Mouse (Mus musculus) hindbrain, embryonic 14.5 days (tissue): Measurements from ENCODE around the gene Cars2. TPM values are rescaled to one million over a fixed set of nuclear protein-coding genes. Genes with fewer than 3 reads are reported as not detected.
"Not testable (repeated sequence)": the region's sequence is repeated elsewhere in the genome, so short reads cannot be mapped to it uniquely, and the experiment has no call there.

ENCODE experiments used
- ATAC-seq: fragments of 200-750 bp; cut with Nextera tagmentation; 2 replicates; pipeline ENCODE4 v1.8.0; 2017; ENCODE audit warnings: moderate number of reproducible peaks, mild to moderate bottlenecking, moderate TSS enrichment, moderate library complexity; ENCODE audit not compliant: low FRiP score
- DNase-seq: peaks from one replicate; pipeline ENCODE4 v3.0.0-alpha.2; 2015; ENCODE audit warnings: low spot score
- H3K27ac ChIP-seq: fragments of 300-500 bp; sonication (generic); 2 replicates; pipeline ENCODE4 v1.5.1; 2014; ENCODE audit warnings: mild to moderate bottlenecking, moderate library complexity
- H3K27me3 ChIP-seq: fragments of 300-500 bp; sonication (generic); 2 replicates; pipeline ENCODE4 v1.6.1; 2014; ENCODE audit warnings: mild to moderate bottlenecking, low read length, mixed read lengths; ENCODE audit not compliant: control insufficient read depth, insufficient read depth
- H3K36me3 ChIP-seq: fragments of 300-500 bp; sonication (generic); replicated peaks from 2 replicates; pipeline ENCODE4 v1.6.1; 2014; ENCODE audit not compliant: control insufficient read depth, insufficient read depth
- H3K4me1 ChIP-seq: fragments of 300-500 bp; sonication (generic); replicated peaks from 2 replicates; pipeline ENCODE4 v1.6.1; 2014; ENCODE audit warnings: antibody characterized with exemption, low read length, mixed read lengths; ENCODE audit not compliant: control insufficient read depth, insufficient read depth
- H3K4me2 ChIP-seq: fragments of 300-500 bp; sonication (generic); replicated peaks from 2 replicates; pipeline ENCODE4 v1.6.1; 2014; ENCODE audit warnings: mild to moderate bottlenecking, moderate library complexity
- H3K4me3 ChIP-seq: fragments of 300-500 bp; sonication (generic); replicated peaks from 2 replicates; pipeline ENCODE4 v1.5.1; 2014; ENCODE audit warnings: mild to moderate bottlenecking, low read length
- H3K9ac ChIP-seq: fragments of 300-500 bp; sonication (generic); 2 replicates; pipeline ENCODE4 v1.6.1; 2014
- H3K9me3 ChIP-seq: fragments of 300-500 bp; sonication (generic); 2 replicates; pipeline ENCODE4 v1.6.1; 2016; ENCODE audit warnings: low read length; ENCODE audit not compliant: control insufficient read depth
- WGBS: fragments of 180-500 bp; shearing (Covaris S2); extraction: QIAGEN DNeasy Blood & Tissue Kit; methylation state at CpG from one replicate; pipeline ENCODE4 v1.1.7; 2014; 5-methylcytosine and 5-hydroxymethylcytosine counted together
- polyA plus RNA-seq: library from polyadenylated mRNA; unstranded; fragments of >200 nt; fragmentation: Nextera tagmentation; extraction: Ambion mirVana; gene quantifications from 2 replicates; pipeline ENCODE4 v1.2.1, GENCODE M21; 2014

Cars2 gene
- polyA plus RNA-seq, 1 experiment from 2014 or later = 26.0 TPM

GRCm38 (mm10) chr8:11572428-11572827 is 21.8 kb upstream of the Cars2 start:
- no peak overlapping the region for H3K9ac ChIP-seq
- H3K36me3 ChIP-seq = no peaks in the 10 kb centered on the region; the same call in 1 of the 2 replicates
- no peak for DNase-seq
- no peak overlapping the region for H3K27ac ChIP-seq
- no peaks in the 10 kb centered on the region for H3K4me1 ChIP-seq
- H3K4me2 ChIP-seq = no peak overlapping the region
- no peaks in the 10 kb centered on the region for H3K27me3 ChIP-seq
- 76% methylated on average over 6 of the region's 6 CpGs for WGBS
- ATAC-seq = no peak
- H3K4me3 ChIP-seq = no peak overlapping the region
- H3K9me3 ChIP-seq = no peaks in the 10 kb centered on the region

GRCm38 (mm10) chr8:11571950-11572349 is 21.4 kb upstream of the Cars2 start:
- 91% methylated on average over 10 of the region's 10 CpGs for WGBS
- no peaks in the 10 kb centered on the region for H3K4me1 ChIP-seq
- no peak for ATAC-seq
- H3K4me3 ChIP-seq = no peak overlapping the region
- no peak overlapping the region for H3K9ac ChIP-seq
- no peaks in the 10 kb centered on the region for H3K9me3 ChIP-seq
- peaks cover 2% of the 10 kb centered on the region for H3K36me3 ChIP-seq
- no peaks in the 10 kb centered on the region for H3K27me3 ChIP-seq
- no peak for DNase-seq
- no peak overlapping the region for H3K4me2 ChIP-seq
- no peak overlapping the region for H3K27ac ChIP-seq

- H3K4me1 ChIP-seq = no peaks in the 10 kb centered on the region
- H3K4me3 ChIP-seq = no peak overlapping the region
- H3K9ac ChIP-seq = no peak overlapping the region
- H3K27me3 ChIP-seq = no peaks in the 10 kb centered on the region
- DNase-seq (no peak), ATAC-seq (no peak)
- no peak overlapping the region for H3K27ac ChIP-seq
- 93% methylated on average over 4 of the region's 4 CpGs for WGBS
- no peak overlapping the region for H3K4me2 ChIP-seq
- H3K9me3 ChIP-seq = no peaks in the 10 kb centered on the region
- peaks cover 5% of the 10 kb centered on the region for H3K36me3 ChIP-seq
Observed at GRCm38 (mm10) chr8:11570742-11571141, 20.2 kb upstream of the Cars2 start.

- WGBS = 93% methylated on average over 22 of the region's 22 CpGs
- Histone ChIP-seq H3K36me3 (peaks cover 9% of the 10 kb centered on the region), H3K9me3 (no peaks in the 10 kb centered on the region), H3K27me3 (no peaks in the 10 kb centered on the region), H3K9ac (no peak overlapping the region), H3K4me1 (no peaks in the 10 kb centered on the region), H3K4me3 (no peak overlapping the region), H3K27ac (no peak overlapping the region), H3K4me2 (no peak overlapping the region)
- DNase-seq (no peak), ATAC-seq (no peak)
Observed at GRCm38 (mm10) chr8:11569260-11570097, 18.9 kb upstream of the Cars2 start.

- H3K36me3 ChIP-seq = peaks cover 22% of the 10 kb centered on the region
- not testable (repeated sequence) for DNase-seq, H3K4me2 ChIP-seq, H3K9me3 ChIP-seq, H3K9ac ChIP-seq, H3K27me3 ChIP-seq, ATAC-seq, H3K27ac ChIP-seq, H3K4me3 ChIP-seq, H3K4me1 ChIP-seq
- 92% methylated on average over 2 of the region's 2 CpGs for WGBS
Observed at GRCm38 (mm10) chr8:11568193-11568592, 17.6 kb upstream of the Cars2 start.

GRCm38 (mm10) chr8:11564721-11565120 is 14.1 kb upstream of the Cars2 start:
- no peaks in the 10 kb centered on the region for H3K9me3 ChIP-seq
- H3K4me2 ChIP-seq = no peak overlapping the region
- DNase-seq (no peak), ATAC-seq (no peak)
- no peak overlapping the region for H3K27ac ChIP-seq
- H3K36me3 ChIP-seq = peaks cover 39% of the 10 kb centered on the region
- 92% methylated on average over 7 of the region's 7 CpGs for WGBS
- H3K9ac ChIP-seq = no peak overlapping the region
- H3K27me3 ChIP-seq = no peaks in the 10 kb centered on the region
- H3K4me3 ChIP-seq = no peak overlapping the region
- H3K4me1 ChIP-seq = peaks cover 7% of the 10 kb centered on the region; the same call in 1 of the 2 replicates

GRCm38 (mm10) chr8:11564236-11564635 is 13.7 kb upstream of the Cars2 start:
- peaks cover 39% of the 10 kb centered on the region for H3K36me3 ChIP-seq
- 83% methylated on average over 5 of the region's 5 CpGs for WGBS
- H3K4me3 ChIP-seq = no peak overlapping the region
- no peak for DNase-seq
- no peak overlapping the region for H3K9ac ChIP-seq
- no peak overlapping the region for H3K27ac ChIP-seq
- peaks cover 12% of the 10 kb centered on the region; the same call in 1 of the 2 replicates for H3K4me1 ChIP-seq
- no peaks in the 10 kb centered on the region for H3K9me3 ChIP-seq
- no peak for ATAC-seq
- no peak overlapping the region for H3K4me2 ChIP-seq
- H3K27me3 ChIP-seq = no peaks in the 10 kb centered on the region

GRCm38 (mm10) chr8:11560220-11560619 is 9.6 kb upstream of the Cars2 start:
- Histone ChIP-seq H3K4me3 (no peak overlapping the region), H3K36me3 (peaks cover 34% of the 10 kb centered on the region), H3K4me2 (no peak overlapping the region), H3K27ac (no peak overlapping the region), H3K9me3 (no peaks in the 10 kb centered on the region), H3K4me1 (peaks cover 18% of the 10 kb centered on the region), H3K9ac (no peak overlapping the region), H3K27me3 (no peaks in the 10 kb centered on the region)
- 87% methylated on average over 9 of the region's 9 CpGs for whole genome bisulfite sequencing
- DNase-seq (no peak), ATAC-seq (no peak)

- Histone ChIP-seq H3K4me2 (peak overlapping the region; percentile 65), H3K27ac (no peak overlapping the region), H3K9me3 (no peaks in the 10 kb centered on the region), H3K9ac (no peak overlapping the region), H3K36me3 (peaks cover 30% of the 10 kb centered on the region), H3K4me3 (no peak overlapping the region), H3K27me3 (no peaks in the 10 kb centered on the region), H3K4me1 (peaks cover 19% of the 10 kb centered on the region)
- 89% methylated on average over 3 of the region's 3 CpGs for WGBS
- DNase-seq (no peak), ATAC-seq (no peak)
Observed at GRCm38 (mm10) chr8:11559511-11559910, 8.9 kb upstream of the Cars2 start.
